Mouse (Mus musculus): ENCODE results near the gene Olig3.

GRCm38 (mm10) chr10:19363365-19363764 is 7.0 kb downstream of the Olig3 start:
- TF ChIP-seq ZC3H11A (IDR thresholded peaks at IDR 0.05; ENCODE audit: borderline replicate concordance, low read depth, low read length) (no peak), HCFC1 (IDR thresholded peaks at IDR 0.05; ENCODE audit: borderline replicate concordance, insufficient read depth, low read length) (no peak)
